In genomic region chr7:136349651-136350050, GRCm38 (mm10) we compare ENCODE assay signal across 22 mouse cellular contexts.
DNase-seq lines count a peak whose midpoint lies in the region; ATAC-seq lines count a peak whose summit lies in the region.
"Had no signal": no experiment of that assay in that cellular context is flagged by ENCODE, and none has a peak within 500 bp of the region (broad histone marks: within the 10 kb centered on the region; RNA-seq: fewer than 3 reads in every experiment).

No protein-coding gene starts in this region.

- no peaks in the 10 kb centered on the region for H3K4me1 ChIP-seq in heart, embryonic 10.5 days
- H3K4me1 ChIP-seq in midbrain, embryonic 11.5 days (ENCODE audit: control insufficient read depth, insufficient read depth, low read length) = no peaks in the 10 kb centered on the region
- H3K4me1 ChIP-seq in midbrain, embryonic 13.5 days (replicated peaks) = peaks cover 16% of the 10 kb centered on the region
- H3K4me1 ChIP-seq: embryonic facial prominence, embryonic 15.5 days had no signal

- WGBS in heart, embryonic 10.5 days = 88% methylated on average over 14 of the region's 14 CpGs
- WGBS in midbrain, embryonic 11.5 days = 79% methylated on average over 14 of the region's 14 CpGs
- 58% methylated on average over 14 of the region's 14 CpGs for WGBS in midbrain, embryonic 13.5 days

- H3K9me3 ChIP-seq in heart, embryonic 10.5 days = no peaks in the 10 kb centered on the region
- no peaks in the 10 kb centered on the region for H3K9me3 ChIP-seq in midbrain, embryonic 11.5 days (ENCODE audit: control insufficient read depth, low read length)
- no peaks in the 10 kb centered on the region for H3K9me3 ChIP-seq in midbrain, embryonic 13.5 days
- H3K9me3 ChIP-seq: embryonic facial prominence, embryonic 13.5 days; embryonic facial prominence, embryonic 15.5 days; forebrain, embryonic 10.5 days; forebrain, embryonic 12.5 days had no signal

- ATAC-seq in midbrain, embryonic 11.5 days (ENCODE audit: low FRiP score) = no peak
- no peak for ATAC-seq in midbrain, embryonic 13.5 days
- ATAC-seq: forebrain, embryonic 14.5 days had no signal

- H3K27me3 ChIP-seq in heart, embryonic 10.5 days (ENCODE audit: insufficient read depth, poor library complexity, severe bottlenecking) = 0 out of 2 replicates have a peak, but pooled peaks cover 4% of the 10 kb centered on the region
- no peaks in the 10 kb centered on the region for H3K27me3 ChIP-seq in midbrain, embryonic 11.5 days (ENCODE audit: control insufficient read depth, insufficient read depth, low read length)
- H3K27me3 ChIP-seq in midbrain, embryonic 13.5 days = no peaks in the 10 kb centered on the region
- H3K27me3 ChIP-seq: embryonic facial prominence, embryonic 15.5 days had no signal

- DNase-seq in heart, embryonic 10.5 days (ENCODE audit: low spot score) = peak; percentile 61
- DNase-seq in heart, adult 18-20 months = no peak
- peak; percentile 78 for DNase-seq in midbrain, embryonic 11.5 days (ENCODE audit: low spot score, missing footprints)
- peak; percentile 34 for DNase-seq in retina, postnatal 1 day
- no peak for DNase-seq in retina, embryonic 14.5 days (ENCODE audit: low spot score)
- DNase-seq: adrenal gland, adult 2 months; adrenal gland, postnatal 10 days; adrenal gland, postnatal 25 days; cerebellum, adult 11 months; cerebellum, adult 18-20 months; cerebellum, adult 8-10 months; cerebellum, adult 9-11 months; cerebellum, postnatal 14 days; cerebellum, postnatal 36 days; embryo, embryonic 11 days had no signal

- no peak overlapping the region for H3K27ac ChIP-seq in heart, embryonic 10.5 days
- no peak overlapping the region for H3K27ac ChIP-seq in midbrain, embryonic 11.5 days (ENCODE audit: low read depth, low read length)
- no peak overlapping the region for H3K27ac ChIP-seq in midbrain, embryonic 13.5 days
- H3K27ac ChIP-seq: embryonic facial prominence, embryonic 13.5 days; embryonic facial prominence, embryonic 15.5 days; forebrain, embryonic 10.5 days; forebrain, embryonic 12.5 days had no signal

- no peak overlapping the region for H3K4me3 ChIP-seq in heart, embryonic 10.5 days
- no peak overlapping the region for H3K4me3 ChIP-seq in midbrain, embryonic 11.5 days (ENCODE audit: low read depth, low read length)
- H3K4me3 ChIP-seq in midbrain, embryonic 13.5 days (replicated peaks) = no peak overlapping the region
- H3K4me3 ChIP-seq: embryonic facial prominence, embryonic 13.5 days; embryonic facial prominence, embryonic 15.5 days; erythroblast, embryonic 14.5 days; forebrain, embryonic 10.5 days; forebrain, embryonic 12.5 days had no signal

- H3K36me3 ChIP-seq in heart, embryonic 10.5 days = no peaks in the 10 kb centered on the region
- no peaks in the 10 kb centered on the region for H3K36me3 ChIP-seq in midbrain, embryonic 11.5 days (ENCODE audit: control insufficient read depth, insufficient read depth, low read length)
- no peaks in the 10 kb centered on the region for H3K36me3 ChIP-seq in midbrain, embryonic 13.5 days
- H3K36me3 ChIP-seq: embryonic facial prominence, embryonic 13.5 days; embryonic facial prominence, embryonic 15.5 days; forebrain, embryonic 10.5 days; forebrain, embryonic 12.5 days had no signal

- no peak overlapping the region for H3K4me2 ChIP-seq in midbrain, embryonic 11.5 days
- no peak overlapping the region for H3K4me2 ChIP-seq in midbrain, embryonic 13.5 days (replicated peaks)
- H3K4me2 ChIP-seq: embryonic facial prominence, embryonic 13.5 days; embryonic facial prominence, embryonic 15.5 days; forebrain, embryonic 12.5 days had no signal

- no peak overlapping the region for H3K9ac ChIP-seq in midbrain, embryonic 11.5 days (ENCODE audit: low read length)
- H3K9ac ChIP-seq in midbrain, embryonic 13.5 days (replicated peaks) = no peak overlapping the region
- H3K9ac ChIP-seq: embryonic facial prominence, embryonic 13.5 days; embryonic facial prominence, embryonic 15.5 days; forebrain, embryonic 12.5 days had no signal

Comparison
In these comparisons a context has a peak if more than half of its experiments do, and no peak if none do; other contexts are left out.
1. DNase-seq: peak in heart, embryonic 10.5 days (single experiment), midbrain, embryonic 11.5 days (single experiment) and retina, postnatal 1 day (single experiment); none in heart, adult 18-20 months (0 of 2) and retina, embryonic 14.5 days (single experiment).